Mouse (Mus musculus): ENCODE results near the gene Rspry1.
A peak's percentile ranks its signal among the peaks of the same experiment; 100 is the strongest.

The Rspry1 gene

GRCm38 (mm10) chr8:94601607-94602385 is at the start of gene Rspry1, which contains the start of gene Fam192a:
TSS of gene Rspry1 (plus strand) at chr8:94601937.
TSS of gene Fam192a (minus strand) at chr8:94601997.
- DNase-seq, result peak; percentile 99

- no peak for DNase-seq
Observed at GRCm38 (mm10) chr8:94552696-94553095, 49.0 kb upstream of the Rspry1 start.

- no peak for DNase-seq
Observed at GRCm38 (mm10) chr8:94557281-94557680, 44.5 kb upstream of the Rspry1 start.

GRCm38 (mm10) chr8:94561256-94561655 is 40.5 kb upstream of the Rspry1 start:
- DNase-seq, result no peak

GRCm38 (mm10) chr8:94564421-94564820 is 37.3 kb upstream of the Rspry1 start:
- no peak for DNase-seq

- DNase-seq, result no peak
Observed at GRCm38 (mm10) chr8:94566033-94566432, 35.7 kb upstream of the Rspry1 start.

GRCm38 (mm10) chr8:94566446-94567158 is 35.1 kb upstream of the Rspry1 start:
- DNase-seq, result no peak

GRCm38 (mm10) chr8:94567159-94567849 is 34.4 kb upstream of the Rspry1 start:
- DNase-seq, result no peak

GRCm38 (mm10) chr8:94568098-94568497 is 33.6 kb upstream of the Rspry1 start:
- no peak for DNase-seq

GRCm38 (mm10) chr8:94569419-94569818 is 32.3 kb upstream of the Rspry1 start:
- no peak for DNase-seq

GRCm38 (mm10) chr8:94571896-94572295 is 29.8 kb upstream of the Rspry1 start:
- no peak for DNase-seq

- peak; percentile 50 for DNase-seq
Observed at GRCm38 (mm10) chr8:94574159-94574907, 27.4 kb upstream of the Rspry1 start.

- no peak for DNase-seq
Observed at GRCm38 (mm10) chr8:94575148-94575547, 26.6 kb upstream of the Rspry1 start.

- no peak for DNase-seq
Observed at GRCm38 (mm10) chr8:94581820-94582483, 19.8 kb upstream of the Rspry1 start.

- no peak for DNase-seq
Observed at GRCm38 (mm10) chr8:94582569-94582968, 19.2 kb upstream of the Rspry1 start.

- DNase-seq, result no peak
Observed at GRCm38 (mm10) chr8:94584238-94584817, 17.4 kb upstream of the Rspry1 start.

GRCm38 (mm10) chr8:94591691-94592090 is 10.0 kb upstream of the Rspry1 start:
- no peak for DNase-seq

GRCm38 (mm10) chr8:94594211-94594610 is 7.5 kb upstream of the Rspry1 start:
- DNase-seq, result no peak

GRCm38 (mm10) chr8:94600478-94600877 is 1.3 kb upstream of the Rspry1 start:
- DNase-seq, result no peak

- no peak for DNase-seq
Observed at GRCm38 (mm10) chr8:94601034-94601606, 617 bp upstream of the Rspry1 start.

- DNase-seq, result peak; percentile 14
Observed at GRCm38 (mm10) chr8:94602471-94603131, 864 bp downstream of the Rspry1 start.

Data from cerebellum, adult 11 months (tissue).